Mouse (Mus musculus): ENCODE measurements around the gene Usp43.

DNA sequence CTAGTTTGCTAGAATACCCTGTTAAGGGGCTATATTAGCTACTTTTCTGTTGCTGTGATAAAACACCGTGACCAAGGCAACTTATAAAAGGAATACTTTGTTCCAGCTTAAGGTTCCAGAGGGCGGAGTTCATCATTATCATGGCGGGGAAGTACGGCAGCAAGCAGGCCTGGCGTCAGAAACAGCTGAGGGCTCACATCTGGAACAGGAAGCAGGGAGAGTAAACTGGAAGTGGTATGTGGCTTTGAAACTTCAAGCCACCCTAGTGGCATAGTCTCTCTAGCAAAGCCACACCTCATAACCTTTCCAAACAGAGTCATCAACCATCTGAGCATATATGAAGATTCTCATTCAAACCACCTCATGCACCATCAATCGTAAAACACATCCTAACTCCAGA, 92.4 kb downstream of the Usp43 start:
- TF ChIP-seq CHD2 (IDR thresholded peaks at IDR 0.05; ENCODE audit: low read depth, low read length) (no peak), ZC3H11A (IDR thresholded peaks at IDR 0.05; ENCODE audit: borderline replicate concordance, low read depth, low read length) (no peak), ZNF384 (IDR thresholded peaks at IDR 0.05; ENCODE audit: low read depth, low read length) (no peak), HCFC1 (IDR thresholded peaks at IDR 0.05; ENCODE audit: borderline replicate concordance, insufficient read depth, low read length) (no peak)

Data from ES-E14 (cell line).